Mouse (Mus musculus): ENCODE data around the gene Fbxo34.

DNA sequence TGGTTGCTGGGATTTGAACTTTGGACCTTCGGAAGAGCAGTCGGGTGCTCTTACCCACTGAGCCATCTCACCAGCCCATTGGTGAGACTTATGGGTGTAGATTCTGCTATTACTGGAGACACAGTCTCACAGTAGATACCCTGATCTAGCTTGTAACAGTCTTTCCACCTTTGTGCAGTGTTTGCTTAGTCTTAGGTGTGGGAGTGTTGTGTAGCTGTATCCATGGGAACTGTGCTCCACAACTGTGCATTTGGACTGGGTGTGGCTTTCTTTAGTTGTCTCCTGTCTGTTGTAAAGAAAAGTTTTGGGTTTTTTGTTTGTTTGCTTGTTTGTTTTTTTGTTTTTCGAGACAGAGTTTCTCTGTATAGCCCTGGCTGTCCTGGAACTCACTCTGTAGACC is 45.7 kb downstream of the Fbxo34 start:
- TF ChIP-seq CTCF (IDR thresholded peaks at IDR 0.05; ENCODE audit: low read depth), result no peak
- TF ChIP-seq EP300 (optimal IDR thresholded peaks at IDR 0.05), result no peak
